Mouse (Mus musculus) retina, adult 2 months (tissue): ENCODE data around the gene Ppfia1.

Source experiments
- DNase-seq: peaks from one replicate; pipeline ENCODE4 v3.0.0-alpha.2; 2012; ENCODE audit warnings: low read depth, low spot score

Gene Ppfia1

DNA sequence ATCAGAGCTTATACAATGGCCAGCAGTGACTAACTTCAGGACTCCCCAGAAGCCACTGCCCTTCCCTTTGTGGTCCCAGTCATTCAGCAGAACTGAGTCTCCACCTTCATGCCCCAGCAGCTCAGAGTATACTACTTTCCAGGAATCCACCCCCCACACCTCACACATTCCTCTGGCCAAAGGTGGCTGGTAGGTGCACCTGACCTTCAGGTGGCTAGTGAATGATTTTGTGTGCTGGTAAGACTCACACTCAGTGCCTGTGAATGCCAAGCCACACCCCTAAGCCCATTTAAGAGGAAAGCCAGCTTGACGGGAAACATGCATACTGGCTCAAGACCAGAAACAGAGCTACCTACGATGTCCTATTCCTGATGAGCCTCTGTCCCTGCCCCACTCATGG, 120.6 kb downstream of the Ppfia1 start:
- DNase-seq: no peak

DNA sequence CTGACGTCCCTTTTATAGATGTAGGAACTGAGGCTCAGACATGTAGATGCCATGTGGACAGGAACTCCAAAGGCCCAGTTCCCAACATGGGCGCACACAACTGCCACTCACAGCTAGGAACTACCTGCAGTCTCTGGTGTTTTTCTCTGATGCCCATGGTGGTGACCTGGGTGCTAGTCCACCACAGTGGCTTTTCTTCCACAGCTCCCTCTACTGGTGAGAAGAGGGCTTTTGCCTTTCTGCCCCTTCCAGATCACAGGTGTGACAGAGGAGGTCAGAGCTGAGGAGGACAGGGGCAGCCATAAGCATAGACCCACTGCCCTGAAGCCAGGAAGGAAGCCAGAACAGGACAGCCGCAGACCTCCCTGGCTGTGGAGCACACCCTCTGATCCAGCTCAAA, 126.1 kb downstream of the Ppfia1 start:
- no peak for DNase-seq
